Mouse (Mus musculus) forelimb bud, embryonic 11.5 days (tissue): ENCODE results near the gene Siglece.
"Not testable (repeated sequence)": the region's sequence is repeated elsewhere in the genome, so short reads cannot be mapped to it uniquely, and the experiment has no call there.

Experiments
- DNase-seq: peaks from one replicate; pipeline ENCODE4 v3.0.0-alpha.2; 2012; ENCODE audit warnings: low read depth, low spot score

Siglece gene

DNA sequence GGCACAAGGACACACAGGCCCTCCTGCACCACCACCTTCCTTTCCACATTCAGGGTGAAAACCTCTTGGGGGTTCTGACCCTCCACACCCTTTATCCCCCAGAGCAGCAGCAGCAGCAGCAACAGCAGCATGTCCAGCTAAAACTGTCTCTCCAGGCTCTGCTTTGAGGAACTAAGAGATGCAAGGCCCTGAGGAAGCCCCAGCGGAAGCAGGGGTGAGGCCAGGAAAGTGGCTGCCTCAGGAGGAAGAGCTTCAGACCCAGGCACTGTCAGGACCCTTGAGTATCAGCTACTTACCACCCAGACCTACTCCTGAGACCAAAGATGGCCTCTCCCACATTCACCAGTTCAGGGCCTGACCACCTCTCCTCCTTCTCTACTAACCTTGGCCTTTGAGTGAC, at the start of gene Siglece:
Gene Siglece (minus strand): TSS at position 160 of the 400 bp plus-strand sequence.
- no peak for DNase-seq

DNA sequence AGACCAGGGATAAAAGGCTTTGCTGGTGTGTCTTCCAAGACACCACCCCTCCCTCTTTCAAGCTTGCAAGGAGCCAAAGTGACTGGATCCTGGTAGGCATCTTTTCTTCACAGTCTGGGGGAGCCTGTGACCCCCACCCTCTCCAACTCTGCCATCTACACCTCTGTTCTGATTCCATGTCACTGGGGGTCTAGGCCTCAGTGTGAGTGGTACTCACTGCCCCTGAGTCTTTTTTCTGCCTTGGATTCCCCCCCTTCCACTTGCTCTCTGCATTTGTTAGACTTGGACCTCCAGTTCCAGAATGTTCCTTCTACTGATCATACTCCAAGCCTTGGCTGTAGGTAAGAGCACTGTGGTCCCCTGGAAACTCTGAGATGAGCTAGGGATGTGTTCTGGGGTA, 30.2 kb upstream of the Siglece start, which contains the start of gene Klk14:
Gene Klk14 (plus strand): TSS at position 301 of the 400 bp plus-strand sequence.
- DNase-seq = no peak

DNA sequence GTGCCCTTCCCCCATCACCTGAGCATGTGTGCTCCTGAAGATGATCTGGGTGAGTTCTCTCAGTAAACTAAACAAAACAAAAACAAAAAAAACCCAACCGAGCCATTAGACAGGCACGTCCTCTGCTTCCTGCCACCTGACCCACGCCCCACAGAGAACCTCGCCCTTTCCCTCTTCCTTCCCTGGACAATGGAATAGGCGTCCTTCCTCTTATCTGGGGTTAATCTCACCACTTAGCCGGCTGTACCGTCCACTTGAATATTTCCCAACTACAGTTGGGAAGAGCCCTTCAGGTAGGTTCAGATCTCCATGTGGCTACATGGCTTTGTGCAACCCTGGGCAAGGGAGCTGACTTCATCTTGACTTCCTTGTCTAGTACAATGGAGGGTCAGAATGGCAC, 25.1 kb upstream of the Siglece start:
- no peak for DNase-seq

DNA sequence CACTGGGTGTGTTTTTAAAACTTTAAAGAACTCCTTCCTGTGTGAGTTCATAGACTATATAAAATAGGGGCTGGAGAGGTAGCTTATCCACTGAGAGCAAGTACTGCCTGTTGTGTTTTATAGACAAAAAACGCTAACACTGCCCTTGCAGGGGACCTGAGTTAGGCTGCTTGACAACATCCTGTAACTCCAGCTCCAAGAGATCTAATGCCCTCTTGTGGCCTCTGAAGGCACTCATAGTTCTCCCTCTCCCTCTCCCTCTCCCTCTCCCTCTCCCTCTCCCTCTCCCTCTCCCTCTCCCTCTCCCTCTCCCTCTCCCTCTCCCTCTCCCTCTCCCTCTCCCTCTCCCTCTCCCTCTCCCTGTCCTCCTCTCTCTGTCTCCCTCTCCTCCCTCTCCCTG, 22.6 kb upstream of the Siglece start:
- DNase-seq = peak; percentile 14

DNA sequence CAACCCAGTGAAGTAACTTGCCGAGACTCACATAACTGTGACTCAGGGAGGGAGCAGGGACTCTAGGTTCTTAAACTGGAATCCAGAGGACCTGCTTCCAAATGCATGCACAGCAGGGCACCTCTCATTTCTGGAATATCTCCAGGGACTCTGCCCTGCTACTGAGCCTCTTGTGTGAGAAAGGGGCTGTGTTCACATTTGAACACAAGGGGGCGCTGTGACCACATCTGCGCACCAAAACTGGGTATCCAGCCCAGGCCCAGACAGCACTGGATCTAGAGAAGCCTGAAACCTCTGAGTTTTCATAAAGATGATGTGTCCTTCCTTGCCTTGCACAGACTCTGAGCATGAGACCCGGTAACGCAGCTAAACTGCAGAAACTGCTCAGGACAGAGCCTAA, 21.0 kb upstream of the Siglece start:
- DNase-seq = peak; percentile 60

DNA sequence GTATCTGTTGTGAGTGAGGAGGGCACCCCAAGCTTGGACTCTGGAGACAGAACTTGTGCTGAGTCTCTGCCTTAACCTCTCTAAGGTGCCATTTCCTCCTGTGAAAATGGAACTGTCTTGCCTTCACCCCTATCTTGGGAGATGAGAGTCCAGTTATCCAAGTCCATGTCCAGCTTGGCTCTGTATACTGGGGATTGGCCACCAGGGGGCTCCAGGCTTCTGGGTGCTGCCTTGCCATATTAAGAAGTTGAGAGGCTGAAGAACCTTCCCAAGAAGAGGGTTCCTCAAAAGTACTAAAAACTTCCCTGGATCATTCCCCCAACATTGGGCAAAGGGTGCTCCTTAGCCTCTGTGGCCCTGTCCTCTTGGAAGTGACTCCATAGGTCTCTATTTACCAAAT, 18.6 kb upstream of the Siglece start:
- DNase-seq = no peak

DNA sequence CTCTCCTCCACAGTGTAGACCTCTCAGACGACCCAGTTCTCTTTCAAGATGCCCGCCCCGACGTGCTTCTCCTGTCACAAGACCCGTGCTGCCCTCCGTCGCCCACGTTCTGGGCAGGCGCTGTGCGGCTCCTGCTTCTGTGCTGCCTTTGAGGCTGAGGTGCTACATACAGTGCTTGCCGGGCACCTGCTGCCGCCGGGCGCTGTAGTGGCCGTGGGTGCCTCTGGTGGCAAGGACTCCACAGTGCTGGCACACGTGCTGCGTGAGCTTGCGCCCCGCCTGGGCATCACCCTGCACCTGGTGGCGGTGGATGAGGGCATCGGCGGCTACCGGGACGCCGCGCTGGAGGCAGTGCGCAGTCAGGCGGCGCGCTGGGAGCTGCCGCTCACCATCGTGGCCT, 15.1 kb upstream of the Siglece start:
- no peak for DNase-seq

DNA sequence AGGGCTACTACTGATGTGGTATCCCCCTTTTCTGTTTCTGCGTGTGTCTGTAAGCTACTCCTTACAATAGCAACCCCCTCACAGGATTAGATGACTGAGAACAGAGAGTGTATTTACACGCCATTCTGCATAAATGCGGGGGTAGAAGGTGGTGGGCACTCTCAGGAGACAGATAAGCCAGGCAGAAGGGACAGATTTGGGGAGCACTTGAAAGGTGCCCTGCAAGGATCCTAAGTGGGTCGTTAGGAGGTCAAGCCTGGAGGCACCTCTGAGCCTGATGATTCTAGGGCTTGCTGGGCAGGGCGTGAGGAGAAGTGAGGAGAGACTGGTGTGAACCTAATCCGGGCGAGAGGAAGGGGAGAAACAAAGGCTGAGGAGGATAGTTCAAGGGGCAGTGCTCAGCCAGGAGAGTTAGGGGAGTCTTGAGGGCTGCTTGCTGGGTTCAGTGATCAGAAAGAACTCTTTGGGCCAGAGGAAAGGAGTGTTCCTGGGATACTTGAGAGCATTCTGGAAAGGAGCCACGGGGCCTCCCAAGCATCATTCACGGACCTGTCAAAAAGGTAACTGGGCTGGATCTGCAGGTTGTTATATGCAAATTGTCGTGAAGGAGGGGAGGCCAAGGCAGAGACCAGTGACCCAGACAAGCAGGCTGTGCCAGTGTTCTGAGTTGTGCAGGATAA, 12.8 kb upstream of the Siglece start:
- peak; percentile 6 for DNase-seq

DNA sequence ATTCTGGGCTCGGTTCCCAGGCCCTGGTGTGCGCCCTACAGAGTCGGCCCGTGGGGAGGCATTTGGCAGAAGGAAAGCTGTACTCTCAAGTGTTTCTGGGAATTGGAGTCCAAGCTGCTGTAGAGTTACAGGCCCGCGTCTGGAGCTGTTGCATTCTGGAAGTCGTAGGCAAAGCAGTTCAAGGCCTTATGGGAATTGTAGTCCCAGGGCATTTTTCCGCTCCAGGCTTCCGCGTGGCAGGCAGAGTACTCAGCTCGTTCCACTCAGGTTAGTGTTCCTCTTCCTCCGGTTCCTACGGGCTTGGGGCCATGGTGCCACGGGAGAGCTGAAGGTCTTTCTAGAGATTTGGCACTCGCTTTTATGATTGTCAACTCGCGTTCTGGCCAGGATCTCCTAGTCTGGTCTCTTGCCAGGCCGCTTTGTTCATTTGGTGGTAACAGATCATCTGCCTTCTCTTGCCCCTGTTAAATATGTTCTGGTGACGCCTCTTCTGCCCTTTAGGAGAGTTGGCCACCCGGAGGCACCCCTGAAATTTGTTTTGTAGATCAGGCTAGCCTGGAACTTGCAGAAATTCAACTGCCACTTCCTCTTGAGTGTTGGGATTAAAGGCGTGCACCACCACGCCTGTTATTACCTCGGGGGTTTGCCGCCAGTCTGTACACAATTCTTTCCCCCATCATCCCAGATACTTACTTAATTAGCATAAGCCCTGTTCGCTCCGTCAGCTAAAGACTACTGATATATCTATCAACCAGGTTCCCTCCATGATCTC, 12.0 kb upstream of the Siglece start, which contains the start of gene Ctu1:
Gene Ctu1 (plus strand): TSS at position 208 of the 772 bp plus-strand sequence.
- peak; percentile 87 for DNase-seq

DNA sequence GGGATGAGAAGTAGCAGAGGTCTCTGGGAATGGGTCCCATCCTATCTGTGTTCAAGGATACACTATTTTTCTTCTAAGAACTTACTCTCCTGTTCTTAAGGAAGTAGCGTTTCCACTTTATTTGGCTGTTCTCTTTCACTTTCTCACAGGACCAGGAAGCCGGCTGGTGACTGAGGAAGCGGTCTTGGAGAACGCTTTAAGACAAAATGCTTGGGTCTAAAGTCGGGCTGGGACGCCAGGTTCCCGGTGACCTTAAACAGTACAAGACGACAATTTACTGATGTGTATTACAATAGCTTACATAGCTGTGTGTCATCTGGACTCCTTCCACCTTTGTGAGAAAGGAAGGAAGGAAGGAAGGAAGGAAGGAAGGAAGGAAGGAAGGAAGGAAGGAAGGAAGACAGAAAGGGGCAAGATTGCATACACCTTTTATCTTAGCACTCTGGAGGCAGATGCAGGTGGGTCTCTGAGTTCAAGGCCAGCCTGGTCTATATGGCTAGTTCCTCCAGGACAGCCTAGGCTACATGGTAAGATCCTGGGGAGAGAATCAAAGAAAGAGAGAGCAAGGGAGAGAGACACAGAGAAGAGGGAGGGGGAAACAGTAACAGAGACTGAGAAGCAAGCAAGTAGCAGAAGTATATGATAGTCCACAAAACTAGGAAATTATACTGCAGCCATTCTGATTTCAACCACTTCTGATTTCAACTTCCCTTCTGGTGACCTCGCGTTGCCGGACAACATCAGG, 11.3 kb upstream of the Siglece start:
- no peak for DNase-seq

DNA sequence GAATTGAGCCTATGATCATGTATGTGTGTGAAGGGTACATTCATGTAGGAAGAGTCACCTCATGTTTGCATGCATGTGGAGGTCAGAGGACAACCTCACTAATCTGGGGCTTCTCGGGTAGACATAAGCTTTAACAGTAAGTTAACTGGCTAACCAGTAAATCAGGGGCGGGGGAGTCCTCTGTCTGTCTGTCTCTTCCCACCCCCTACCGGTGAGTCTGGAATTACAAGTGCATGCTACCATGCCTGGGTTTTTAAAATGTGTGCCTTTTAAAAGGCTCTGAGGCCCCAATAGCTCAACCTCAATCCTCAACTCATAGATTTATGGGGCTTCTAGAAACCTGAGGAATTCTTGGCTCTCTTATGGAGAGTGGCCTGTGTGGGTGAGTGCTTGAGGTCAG, 8.6 kb upstream of the Siglece start:
- peak; percentile 17 for DNase-seq

DNA sequence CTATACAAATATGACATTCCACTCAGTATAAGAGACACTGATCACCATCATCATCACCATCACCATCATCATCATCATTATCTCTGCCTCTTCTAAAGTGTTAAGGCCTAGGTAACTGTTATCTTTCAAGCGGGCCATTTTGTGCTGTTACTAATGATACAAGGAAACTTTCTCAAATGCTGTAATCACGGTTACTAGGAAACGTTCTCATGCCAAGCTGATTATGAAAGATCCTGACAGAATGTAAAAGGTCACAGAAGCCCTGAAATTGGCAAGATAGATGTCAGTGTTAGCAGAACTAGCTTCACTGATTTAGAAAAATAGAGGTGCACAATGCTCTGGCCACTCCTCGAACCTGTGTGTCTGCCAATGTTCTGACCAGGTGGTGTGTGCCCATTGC, 7.3 kb upstream of the Siglece start:
- DNase-seq = not testable (repeated sequence)

DNA sequence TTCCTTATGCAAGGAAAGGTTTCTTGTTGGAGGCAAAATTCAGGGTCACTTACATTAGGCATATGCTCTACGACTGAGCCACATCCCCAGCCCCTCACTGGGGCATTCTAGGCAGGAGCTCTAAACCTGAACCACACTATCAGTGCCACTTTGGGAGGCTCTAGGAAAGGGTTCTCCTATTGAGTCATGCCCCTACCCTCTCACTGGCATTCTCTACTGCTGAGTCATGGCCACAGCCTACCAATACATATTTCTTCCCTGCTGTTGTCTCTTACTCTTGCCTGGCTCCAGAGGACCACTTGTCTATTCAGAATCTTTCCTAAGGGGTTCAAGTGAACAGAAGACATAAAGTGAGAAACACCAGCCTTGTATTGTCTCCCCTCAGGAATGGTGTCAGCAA, 2.8 kb upstream of the Siglece start:
- no peak for DNase-seq

DNA sequence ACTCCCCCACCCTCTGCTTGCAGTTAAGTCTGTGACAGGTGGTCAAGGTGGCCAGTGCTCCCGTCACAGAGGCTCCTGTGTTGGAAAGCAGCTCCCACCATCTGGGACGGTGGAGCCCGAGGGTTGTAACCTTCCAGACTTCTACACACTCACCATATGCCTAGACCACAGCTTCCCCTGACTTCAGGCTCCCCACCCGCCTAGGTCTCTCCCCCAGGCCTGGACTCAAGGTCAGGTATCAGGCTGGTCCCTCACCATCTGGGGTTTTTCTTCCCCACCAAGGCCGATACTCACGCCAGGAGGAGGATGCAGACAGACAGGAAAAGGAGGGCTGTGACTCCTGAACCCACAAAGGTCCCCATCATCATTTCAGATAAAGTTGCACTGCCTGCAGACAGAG, 3.7 kb downstream of the Siglece start:
- DNase-seq = no peak

DNA sequence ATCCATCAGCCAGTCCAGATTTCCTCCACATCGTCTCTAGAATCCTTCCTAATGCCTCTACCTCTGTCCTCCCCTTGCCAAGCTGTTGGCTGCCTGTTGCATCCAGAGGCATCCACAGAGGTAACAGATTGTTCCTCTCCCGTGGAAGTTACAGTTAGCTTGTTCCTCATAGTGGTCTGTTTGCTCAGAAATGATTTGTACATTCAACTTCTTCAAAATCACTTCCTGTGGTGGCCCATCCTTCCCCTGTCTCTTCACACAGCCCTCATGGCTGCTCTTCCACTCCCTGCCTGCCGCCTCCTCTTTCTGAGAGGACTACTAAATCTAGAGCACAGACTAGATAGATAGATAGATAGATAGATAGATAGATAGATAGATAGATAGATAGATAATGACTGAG, 5.4 kb downstream of the Siglece start:
- no peak for DNase-seq

DNA sequence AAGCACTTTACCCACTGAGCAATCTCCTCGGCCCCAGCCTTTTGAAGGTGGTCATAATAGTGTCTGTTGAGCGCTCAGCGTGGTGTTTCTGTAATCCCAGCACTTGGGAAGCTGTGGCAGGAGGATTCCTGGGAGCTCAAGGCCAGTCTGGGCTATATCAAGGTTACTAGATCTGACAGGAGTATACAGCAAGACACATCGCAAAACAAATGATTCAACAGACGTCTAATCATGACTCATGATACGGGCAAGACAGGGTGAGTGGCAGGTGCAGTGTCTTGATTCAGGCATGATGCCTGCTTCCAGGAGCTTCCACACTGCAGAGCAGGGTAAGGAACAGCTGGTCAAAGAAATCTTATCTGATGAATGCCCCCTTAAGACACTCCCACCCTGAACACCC, 7.3 kb downstream of the Siglece start:
- DNase-seq = no peak

DNA sequence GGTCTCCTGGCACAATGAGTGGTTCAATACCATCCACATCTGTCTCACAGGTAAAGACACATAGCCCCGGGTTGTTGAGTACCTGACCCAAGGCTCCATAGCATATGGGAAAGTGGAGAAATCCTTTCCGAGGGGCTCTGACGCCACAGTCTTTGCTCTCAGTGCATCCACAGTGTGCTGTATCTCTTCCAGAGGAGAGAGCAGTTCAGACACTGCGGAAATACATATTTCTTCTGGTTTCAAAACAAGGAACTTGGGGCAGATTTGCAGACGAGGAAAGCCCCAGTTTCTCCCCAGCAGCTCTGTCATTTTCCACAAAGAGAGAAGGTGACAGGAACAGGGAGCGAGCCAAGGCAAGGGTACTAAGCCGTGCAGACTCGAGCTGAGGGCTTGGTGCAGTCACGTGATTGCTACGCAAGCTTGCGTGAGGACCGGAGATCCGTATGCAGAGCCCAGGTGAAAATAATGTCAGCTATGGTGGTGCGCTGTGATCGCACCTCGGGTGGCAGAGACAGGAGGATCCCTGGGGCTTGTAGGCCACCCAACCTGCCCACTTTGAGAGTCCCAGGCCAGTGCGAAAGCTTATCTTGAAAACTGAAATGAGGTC, 16.8 kb downstream of the Siglece start:
- no peak for DNase-seq

DNA sequence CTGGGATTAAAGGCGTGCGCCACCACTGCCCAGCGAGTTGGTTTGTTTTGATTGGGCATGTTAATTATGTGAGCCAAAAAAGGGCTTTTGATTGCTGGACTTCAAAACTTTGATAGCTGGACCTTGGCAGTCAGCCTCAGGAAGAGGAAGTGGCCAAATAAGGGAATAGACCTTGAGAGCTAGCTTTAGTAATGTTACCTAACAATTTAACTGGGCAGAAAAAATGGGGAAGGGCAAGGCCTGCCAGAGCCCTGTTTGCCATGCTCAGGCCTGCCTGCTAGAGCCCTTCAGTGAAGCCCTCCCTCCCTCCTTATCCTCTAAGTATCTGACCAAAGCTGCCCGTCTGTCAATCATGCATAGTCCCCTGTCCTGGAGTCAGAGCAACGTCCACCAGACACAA, 17.4 kb downstream of the Siglece start:
- DNase-seq = no peak

DNA sequence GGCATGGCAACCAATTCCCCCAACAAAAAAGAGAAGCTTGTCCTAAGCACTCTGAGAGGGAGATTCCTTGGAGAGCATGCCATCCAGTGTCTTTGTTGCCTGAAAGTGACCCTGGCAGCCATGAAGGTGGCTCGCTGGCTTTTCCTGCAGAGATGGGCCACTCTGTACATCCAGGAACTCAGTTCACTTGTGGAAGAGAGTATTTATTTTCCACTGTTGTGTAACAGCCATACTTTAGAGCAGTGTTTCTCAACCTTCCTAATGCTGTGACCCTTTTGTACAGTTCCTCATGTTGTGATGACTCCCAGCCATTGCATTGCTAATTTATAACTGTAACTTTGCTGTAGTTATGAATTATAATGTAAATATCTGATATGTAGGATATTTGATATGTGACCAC, 22.8 kb downstream of the Siglece start:
- no peak for DNase-seq

DNA sequence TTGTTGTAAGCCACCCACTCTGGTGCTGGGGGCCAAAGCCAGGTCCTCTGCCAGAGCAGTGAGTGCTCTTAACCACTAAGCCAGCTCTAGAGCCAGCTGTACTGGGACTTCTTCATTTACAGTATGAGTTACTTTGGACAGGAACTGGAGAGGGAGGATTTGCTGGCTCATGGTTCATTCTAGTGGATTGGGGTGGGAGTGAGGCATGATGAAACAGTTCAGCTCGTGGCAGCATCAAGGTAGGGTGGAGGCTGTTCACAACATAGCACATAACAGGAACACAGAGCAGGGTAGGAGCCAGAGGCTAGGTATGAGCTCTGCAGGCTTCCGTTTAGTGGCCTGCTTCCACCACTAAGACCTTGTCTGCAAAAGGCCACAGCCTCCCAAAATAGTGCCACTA, 23.8 kb downstream of the Siglece start:
- no peak for DNase-seq

DNA sequence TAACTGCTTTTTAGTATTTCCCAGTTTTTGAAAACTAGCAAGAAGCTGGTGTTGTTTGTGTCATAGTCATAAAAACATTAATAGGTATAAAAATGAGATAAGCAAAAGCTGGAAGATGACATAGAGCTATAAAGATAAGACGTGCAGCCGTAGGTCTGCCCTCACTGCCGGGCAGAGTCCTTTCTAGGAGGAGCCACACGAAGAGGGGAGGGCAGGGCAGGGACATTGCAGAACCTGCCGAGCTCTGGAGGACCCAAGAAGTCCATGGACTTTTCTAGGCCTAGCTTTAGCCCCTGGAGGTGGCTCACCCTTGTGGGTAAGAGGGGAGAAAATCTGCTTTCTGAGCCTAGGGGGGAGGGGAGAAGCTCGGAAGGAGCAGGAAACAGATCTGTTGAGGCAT, 25.5 kb downstream of the Siglece start, which contains the start of gene Ceacam18:
Gene Ceacam18 (plus strand): TSS at position 208 of the 400 bp plus-strand sequence.
- DNase-seq = no peak

DNA sequence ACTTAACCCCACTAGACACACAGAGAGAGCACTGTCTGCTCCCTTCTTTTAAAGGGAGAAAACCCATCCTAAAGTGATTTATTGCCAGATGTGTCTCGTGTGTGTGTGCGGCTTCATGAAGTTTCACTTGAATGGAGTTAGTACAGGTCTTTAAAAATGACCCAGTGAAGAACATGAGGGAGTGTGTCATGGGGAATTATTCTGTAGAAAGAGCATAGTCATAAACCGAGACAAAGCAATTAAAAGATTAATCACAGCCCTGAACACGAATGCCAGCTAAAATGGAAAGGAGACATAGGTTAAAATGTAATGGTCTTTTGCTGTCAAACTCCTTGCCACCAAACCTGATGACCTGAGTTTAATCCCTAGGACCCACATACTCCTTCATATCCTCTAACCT, 26.0 kb downstream of the Siglece start:
- no peak for DNase-seq
